Mouse (Mus musculus) lung, postnatal 25 days (tissue): ENCODE data around the gene Cfl2.
"Not testable (repeated sequence)": the region's sequence is repeated elsewhere in the genome, so short reads cannot be mapped to it uniquely, and the experiment has no call there.

ENCODE experiments used
- DNase-seq: peaks from one replicate; pipeline ENCODE4 v3.0.0; 2022; ENCODE audit warnings: low spot score

Gene Cfl2

DNA sequence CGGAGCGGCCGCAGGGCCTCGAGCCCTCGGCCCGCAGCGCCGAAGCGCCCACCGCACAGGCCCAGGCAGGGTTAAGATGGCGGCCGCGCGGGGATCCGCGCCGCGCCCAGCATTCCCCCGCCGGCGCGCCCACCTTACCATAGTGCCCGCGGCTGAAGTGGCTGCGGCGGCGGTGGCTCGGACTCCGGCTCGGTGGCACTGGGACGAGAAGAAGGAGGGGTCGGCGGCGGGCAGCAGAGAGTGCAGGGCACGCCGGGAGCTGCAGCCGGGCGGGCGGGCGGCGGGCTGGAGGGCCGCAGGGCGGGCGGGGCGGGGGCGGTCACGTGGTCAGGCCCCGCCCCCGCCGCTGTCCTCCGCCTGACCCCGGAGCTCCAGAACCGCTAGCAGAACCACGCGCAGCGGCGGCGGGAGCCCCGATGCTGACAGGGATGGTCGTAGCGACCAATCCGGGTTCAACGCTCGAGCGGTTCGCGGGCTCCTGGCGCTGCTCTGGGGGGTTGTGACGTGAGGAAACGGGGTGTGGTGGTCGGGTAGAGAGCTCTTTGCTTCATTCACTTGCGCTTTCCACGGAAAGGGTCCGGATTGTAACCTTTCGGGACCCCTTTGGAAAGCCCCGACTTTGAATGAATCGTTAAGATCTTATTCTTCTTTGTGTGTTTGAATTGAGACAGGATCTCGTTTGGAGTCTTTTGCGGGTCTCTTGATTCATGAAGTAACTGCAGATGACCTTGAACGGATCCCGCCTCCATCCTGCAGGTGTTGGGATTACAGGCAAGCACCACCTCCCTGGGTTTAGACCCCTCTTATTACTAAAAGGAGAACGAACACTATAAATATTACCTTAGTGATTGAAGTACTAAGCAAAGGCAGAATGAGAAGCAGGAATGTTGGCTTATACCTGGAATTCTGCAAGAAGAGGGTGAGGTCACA lies at the start of gene Cfl2:
Cfl2 (minus strand) TSS at position 272 of the 930 bp plus-strand sequence.
- peak; percentile 74 for DNase-seq

DNA sequence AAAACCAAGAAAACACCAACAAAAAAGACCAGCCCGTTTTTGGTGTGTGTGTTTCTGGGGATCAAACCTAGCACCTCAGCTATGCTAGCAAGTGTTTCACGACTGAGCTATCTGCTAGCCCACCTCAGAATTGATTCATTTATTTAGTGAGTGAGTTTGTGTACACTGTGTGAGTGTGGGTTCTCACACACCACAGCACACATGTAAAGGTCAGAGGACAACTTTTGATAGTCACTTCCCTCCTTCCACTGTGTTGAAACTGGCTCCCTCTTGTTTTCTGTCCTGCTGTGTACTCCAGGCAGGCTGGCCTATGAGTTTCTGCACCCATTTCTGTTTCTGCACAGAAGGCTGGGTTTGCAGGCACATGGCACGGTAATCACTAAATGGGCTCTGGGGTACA lies 47.7 kb upstream of the Cfl2 start:
- DNase-seq: no peak

DNA sequence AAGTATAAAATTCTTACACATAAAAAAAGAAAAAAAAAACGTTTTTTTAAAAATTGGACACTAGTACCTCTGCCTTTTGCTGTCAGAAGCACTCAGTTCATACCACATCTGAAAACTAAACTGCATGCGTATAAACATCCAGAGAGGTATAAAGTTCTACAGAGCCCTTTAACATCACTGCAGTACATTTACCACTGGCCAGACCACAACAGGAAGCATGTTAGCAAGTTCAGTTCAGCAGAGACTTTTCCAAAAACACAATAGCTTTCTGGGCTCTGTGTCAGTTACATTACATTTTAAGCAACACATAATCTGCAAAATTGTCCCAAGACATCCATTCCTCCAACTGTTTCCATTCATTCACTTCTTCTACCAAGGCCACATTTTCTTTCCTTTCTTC lies 29.9 kb upstream of the Cfl2 start:
- DNase-seq: not testable (repeated sequence)

DNA sequence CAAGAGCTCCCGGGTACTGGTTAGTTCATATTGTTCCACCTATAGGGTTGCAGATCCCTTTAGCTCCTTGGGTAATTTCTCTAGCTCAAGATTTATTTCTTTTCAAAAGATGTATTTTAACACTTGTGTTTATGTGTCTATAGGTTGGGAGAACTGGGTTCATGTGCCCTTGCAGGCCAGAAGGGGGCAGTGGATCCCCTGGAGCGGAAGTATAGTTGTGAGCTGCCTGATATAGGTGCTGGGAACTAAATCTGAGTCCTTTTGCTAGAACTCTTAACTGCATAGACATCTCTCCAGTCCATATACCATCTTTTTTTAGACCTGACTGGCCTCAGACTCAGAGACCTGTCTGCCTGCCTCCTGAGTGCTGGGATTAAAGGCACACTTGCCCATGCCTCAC lies 27.7 kb upstream of the Cfl2 start:
- DNase-seq: no peak

- no peak for DNase-seq
Observed at GRCm38 (mm10) chr12:54887580-54888127, 25.0 kb upstream of the Cfl2 start.

GRCm38 (mm10) chr12:54879630-54880029 lies 17.0 kb upstream of the Cfl2 start:
- peak; percentile 57 for DNase-seq

GRCm38 (mm10) chr12:54879211-54879610 lies 16.5 kb upstream of the Cfl2 start:
- DNase-seq: no peak

DNA sequence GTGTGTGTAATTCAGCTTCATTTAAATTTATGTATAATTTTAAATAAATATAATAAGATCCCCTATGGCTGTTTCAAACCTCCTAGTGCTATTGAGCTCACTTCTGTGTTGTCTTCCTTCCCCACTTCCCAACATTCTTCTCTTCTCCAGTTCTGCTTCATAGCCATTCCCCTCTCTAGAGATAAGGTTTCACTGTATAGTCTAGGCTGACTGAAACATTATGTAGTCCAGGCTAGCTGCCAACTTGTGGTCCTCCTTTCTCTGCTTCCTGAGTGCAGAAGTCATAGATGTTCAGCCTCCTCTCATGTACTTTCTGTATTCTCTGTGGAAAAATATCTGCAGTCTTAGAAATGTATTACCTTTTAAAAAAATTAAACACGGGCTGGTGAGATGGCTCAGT lies 15.2 kb upstream of the Cfl2 start:
- no peak for DNase-seq

DNA sequence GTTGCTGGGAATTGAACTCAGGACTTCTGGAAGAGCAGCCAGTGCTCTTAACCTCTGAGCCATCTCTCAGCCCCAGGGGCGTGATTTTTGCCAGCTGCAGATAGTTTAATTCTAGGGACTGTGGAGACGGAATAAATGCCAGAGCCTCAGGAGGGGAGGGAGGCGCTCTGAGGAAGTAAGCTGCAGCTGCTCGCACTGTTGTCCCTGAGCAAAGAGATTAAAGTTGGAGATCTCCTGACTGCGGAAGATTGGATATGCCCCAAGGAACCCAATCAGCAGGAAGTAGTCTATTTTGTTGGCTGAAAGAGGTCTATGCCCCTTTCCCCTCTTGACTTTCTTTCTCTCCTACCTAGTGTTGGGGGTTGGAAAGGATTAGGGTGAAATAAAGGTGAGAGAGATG lies 14.2 kb upstream of the Cfl2 start:
- DNase-seq: no peak

DNA sequence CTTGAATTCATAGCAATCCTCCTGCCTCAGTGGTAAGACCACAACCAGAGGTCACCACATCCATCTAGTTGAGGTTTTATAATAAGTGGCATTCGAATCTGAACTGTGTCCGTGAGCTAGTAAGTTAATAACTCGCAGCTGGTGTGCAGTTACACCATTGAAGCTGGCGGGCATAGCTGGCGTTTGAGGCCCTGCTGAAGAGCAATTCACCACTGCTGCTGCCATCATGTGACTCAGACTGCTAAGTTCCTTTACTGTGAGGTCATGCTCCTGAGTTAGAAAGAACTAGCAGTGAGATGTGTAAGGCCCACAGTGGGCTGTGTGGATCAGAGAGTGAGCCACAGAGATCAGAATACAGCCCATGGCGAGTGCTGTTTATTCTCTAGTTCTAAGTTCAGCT lies 12.0 kb upstream of the Cfl2 start:
- DNase-seq: peak; percentile 64

DNA sequence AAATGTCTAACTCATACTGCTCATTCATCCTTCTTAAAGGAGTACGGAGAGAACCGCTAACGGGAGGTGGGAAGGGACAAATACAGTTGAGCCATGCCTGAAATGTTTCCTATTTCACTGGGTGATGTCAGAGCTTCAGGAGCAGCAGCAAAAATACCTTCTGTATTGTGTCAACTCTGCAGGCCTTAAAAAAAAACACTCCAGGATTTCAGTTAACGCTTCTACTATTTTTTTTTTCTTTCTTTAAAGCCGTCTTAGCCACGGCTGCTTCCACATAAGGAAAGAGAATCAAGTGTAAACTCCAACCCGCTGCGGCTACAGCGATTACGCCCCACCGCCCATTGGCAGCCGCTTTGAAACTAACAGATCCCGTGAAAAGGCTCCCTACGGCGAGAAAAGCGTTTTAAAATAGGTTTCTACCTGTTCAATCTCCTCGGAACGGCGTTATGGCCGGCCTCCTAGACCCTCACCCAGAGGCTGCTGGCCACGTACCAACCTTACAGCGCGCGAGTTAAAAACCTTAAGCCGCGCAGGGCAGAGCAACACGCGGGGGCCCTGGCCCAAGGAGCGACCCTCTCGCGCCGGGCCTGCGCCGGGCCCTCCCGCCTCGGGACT lies 579 bp downstream of the Cfl2 start:
- peak; percentile 67 for DNase-seq

- no peak for DNase-seq
Observed at GRCm38 (mm10) chr12:54859531-54859930, 3.1 kb downstream of the Cfl2 start.

DNA sequence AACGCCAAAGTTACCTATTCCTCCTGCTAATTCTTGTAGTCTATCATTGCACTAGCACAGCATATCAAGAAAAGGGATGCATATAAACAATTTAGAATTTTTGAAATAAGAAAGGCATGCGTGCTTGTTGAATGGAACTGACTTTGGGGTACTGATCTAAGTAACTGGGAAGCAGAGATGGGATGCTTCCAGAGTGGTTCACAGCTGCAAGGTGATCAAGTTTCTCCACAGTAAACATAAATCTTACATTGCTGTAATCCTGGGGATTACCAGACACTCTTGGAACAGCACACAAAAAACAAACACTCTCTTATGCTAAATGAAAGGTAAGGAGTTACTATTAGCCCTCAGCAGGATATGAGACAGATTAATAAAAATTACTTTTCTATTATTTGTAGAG lies 12.1 kb downstream of the Cfl2 start:
- DNase-seq: no peak

DNA sequence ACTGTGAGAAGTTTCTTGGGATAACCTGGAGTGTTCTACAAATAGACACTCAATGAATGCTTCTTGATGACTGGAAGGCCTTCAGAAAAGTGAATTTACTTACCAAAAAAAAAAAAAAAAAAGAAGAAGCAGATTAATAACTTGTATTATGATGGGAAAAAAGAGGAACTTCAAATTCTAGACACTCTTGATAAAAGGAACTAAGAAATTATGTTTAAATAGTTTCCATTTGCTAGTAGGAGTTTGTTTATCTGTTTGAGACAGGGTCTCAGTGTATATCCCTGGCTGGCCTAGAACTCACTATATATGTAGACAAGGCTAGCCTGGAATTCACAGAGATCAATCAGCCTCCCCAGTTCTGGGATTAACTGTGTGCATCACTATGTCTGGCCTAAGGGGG lies 18.3 kb downstream of the Cfl2 start:
- no peak for DNase-seq

GRCm38 (mm10) chr12:54841576-54841975 lies 21.1 kb downstream of the Cfl2 start:
- DNase-seq: no peak

GRCm38 (mm10) chr12:54839815-54840214 lies 22.9 kb downstream of the Cfl2 start:
- no peak for DNase-seq

GRCm38 (mm10) chr12:54838931-54839330 lies 23.7 kb downstream of the Cfl2 start:
- DNase-seq: no peak

DNA sequence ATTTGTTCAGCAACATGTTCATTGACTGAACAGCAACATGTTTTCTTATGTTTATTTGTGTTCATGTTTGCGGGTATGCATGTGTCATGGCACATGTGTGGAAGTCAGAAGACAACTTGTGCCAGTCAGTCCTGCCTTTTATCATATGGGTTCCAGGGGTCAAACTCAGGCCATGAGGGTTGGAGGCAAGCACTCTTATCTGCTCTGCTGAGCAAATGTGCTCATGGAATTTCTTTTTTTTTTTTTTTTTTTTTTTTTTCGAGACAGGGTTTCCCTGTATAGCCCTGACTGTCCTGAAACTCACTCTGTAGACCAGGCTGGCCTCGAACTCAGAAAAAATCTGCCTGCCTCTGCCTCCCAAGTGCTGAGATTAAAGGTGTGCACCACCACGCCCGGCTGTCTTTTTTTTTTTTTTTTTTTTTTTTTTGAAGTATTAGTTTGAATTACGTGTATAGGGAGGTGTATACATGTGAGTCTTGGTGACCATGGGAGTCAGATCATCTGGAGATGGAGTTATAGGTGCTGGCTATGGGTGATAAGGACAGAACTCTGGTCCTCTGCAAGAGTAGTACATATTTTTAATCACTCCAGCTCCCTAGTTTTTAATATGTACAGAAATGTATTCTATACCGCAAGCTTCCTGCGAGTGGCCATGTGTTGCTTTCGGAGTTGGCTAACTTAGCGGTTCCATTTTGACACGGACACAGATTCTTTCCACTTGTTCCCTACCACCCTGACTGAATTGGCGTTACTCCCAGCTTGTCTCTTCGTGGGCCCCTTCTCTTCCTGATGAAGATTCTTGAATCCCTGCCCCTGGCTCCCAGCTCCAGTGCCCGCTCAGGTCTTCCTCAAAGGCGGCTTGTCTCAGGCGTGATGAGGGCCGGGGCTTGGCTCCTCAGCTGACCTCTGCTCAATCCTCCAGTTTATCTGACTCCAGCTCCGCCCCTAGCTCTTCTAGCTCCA lies 26.8 kb downstream of the Cfl2 start:
- no peak for DNase-seq

DNA sequence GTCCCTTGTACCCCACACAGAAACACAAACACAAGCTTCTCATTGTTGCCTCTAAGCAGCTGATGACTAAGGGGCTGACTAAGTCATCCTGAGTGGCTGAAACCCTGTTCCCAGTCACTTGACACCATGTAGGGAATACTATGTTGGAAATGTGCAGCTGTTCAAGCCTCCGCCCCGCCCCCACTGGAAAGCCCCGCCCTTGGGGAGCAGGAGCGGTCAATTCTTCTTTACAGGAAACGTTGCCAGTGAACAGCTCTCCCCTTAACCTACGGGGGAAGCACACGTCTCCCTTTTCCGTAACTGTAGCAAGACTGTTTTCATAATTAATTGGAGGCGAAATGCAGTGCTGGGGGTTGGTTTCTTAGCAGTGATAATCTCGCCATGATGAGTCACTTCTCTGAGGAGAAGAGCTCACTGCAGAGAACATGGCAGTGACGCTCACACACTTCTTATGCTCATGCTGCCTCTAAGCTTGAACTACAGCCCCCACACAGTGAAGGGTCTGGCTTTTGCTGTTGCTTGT lies 27.7 kb downstream of the Cfl2 start:
- DNase-seq: peak; percentile 87

DNA sequence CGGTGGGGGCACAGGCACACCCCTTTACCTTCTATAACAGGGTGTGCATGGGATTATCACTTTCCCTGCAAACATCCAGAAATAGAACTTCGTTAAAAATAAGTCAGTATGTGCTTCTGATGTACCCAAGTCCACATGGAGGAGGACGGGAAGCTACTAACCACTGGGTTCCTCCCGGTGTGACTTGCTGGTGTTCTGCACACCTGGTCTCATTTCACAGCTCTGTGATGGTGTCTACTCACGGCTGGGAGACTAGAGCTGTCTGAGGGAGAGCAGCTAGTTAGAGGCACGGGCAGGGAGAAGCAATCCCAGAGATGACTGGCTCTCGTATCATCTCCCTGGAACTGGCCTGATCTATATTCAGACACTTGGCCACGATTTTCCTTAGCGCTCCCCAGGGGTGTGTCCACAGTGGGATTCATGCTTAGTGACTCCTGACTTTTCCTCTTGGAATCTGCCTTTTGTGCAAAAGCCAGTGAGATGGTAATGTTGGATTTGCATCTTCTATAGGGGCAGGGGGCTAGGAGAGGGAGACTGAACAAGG lies 28.7 kb downstream of the Cfl2 start:
- DNase-seq: no peak

DNA sequence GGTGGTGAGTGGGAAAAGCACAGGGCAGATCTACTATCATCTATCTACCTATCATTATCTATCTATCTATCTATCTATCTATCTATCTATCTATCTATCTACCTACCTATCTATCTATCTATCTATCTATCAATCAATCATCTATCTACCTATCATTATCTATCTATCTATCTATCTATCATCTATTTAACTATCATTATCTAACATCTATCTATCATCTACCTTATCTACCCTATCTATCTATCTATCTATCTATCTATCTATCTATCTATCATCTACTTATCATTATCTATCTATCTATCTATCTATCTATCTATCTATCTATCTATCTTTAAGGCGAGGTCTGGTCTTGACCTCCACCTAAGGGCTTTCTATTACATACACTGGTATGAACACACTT lies 30.8 kb downstream of the Cfl2 start:
- not testable (repeated sequence) for DNase-seq
